Mouse (Mus musculus): ENCODE data around the gene Bcat1.
A peak's percentile ranks its signal among the peaks of the same experiment; 100 is the strongest.

Bcat1 gene

DNA sequence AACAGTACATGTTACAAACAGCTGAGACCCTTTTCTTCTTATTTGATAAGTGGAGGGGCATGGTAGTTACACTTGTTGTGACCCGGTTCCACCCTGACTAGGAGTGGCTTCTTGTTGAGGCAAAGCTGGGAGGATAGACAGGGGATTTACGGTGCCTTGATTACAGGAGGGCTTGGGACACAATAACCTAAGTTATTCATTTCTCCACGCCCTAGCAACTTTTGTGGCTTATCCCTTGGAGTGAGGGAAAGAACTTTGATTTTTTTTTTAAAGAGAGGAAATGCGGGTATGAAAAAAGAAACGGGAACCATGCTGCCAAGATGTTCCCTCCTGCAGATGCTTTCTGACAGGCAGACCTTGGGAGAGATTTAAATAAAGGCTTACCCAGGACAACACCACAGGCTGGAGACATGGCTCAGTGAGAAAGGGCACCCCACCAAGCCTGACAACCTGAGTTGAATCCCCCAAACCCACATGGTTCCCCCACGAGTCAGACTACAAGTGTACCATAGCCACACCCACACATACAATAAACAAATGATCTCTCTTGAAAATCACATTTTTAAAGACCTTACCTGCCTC is 20.6 kb downstream of the Bcat1 start:
- Histone ChIP-seq H3K36me3 (ENCODE audit: insufficient read depth, low read length) (peaks cover 88% of the 10 kb centered on the region), H3K4me1 (replicated peaks; ENCODE audit: low read depth, low read length) (peaks cover 67% of the 10 kb centered on the region)
- TF ChIP-seq POU5F1 (IDR thresholded peaks at IDR 0.05; ENCODE audit: borderline replicate concordance, low read length) (no peak), CTCF (conservative IDR thresholded peaks at IDR 0.05; ENCODE audit: low read length) (no peak), NANOG (IDR thresholded peaks at IDR 0.05; ENCODE audit: borderline replicate concordance, low read length) (no peak)

DNA sequence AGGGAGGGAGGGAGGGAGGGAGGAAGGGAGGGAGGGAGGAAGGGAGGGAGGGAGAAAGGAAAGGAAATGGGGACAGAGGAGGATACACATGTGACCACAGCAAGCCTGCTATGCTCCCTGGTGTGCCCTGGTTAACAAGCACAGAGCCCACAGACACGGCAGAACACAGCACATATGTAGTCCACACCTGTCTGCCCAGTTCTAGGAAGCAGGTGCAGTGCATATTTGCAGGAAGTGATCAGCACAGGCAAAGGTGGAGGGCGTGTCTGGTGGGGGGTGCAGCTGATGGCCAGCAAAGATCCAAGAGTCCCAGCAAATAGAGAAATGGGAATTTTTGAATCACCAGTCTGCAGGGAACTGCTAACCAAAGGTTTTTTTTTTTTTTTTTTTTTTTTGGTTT is 23.3 kb downstream of the Bcat1 start:
- peaks cover 61% of the 10 kb centered on the region for H3K36me3 ChIP-seq (ENCODE audit: insufficient read depth, low read length)
- no peaks in the 10 kb centered on the region for H3K27me3 ChIP-seq (ENCODE audit: insufficient read depth, low read length)
- no peak overlapping the region for H3K4me3 ChIP-seq (replicated peaks; ENCODE audit: low read length)
- no peak for TF ChIP-seq NANOG (IDR thresholded peaks at IDR 0.05; ENCODE audit: borderline replicate concordance, low read length)
- TF ChIP-seq POU5F1 (IDR thresholded peaks at IDR 0.05; ENCODE audit: borderline replicate concordance, low read length) = no peak
- no peak for TF ChIP-seq CTCF (conservative IDR thresholded peaks at IDR 0.05; ENCODE audit: low read length)
- H3K4me1 ChIP-seq (replicated peaks; ENCODE audit: low read depth, low read length) = peaks cover 87% of the 10 kb centered on the region
- H3K9me3 ChIP-seq (ENCODE audit: low read length) = no peaks in the 10 kb centered on the region

More for the DNA sequence above, 20.6 kb downstream of the Bcat1 start:
- no peaks in the 10 kb centered on the region for H3K27me3 ChIP-seq (ENCODE audit: insufficient read depth, low read length)
- no peak overlapping the region for H3K4me3 ChIP-seq (replicated peaks; ENCODE audit: low read length)
- H3K9me3 ChIP-seq (ENCODE audit: low read length) = peaks cover 12% of the 10 kb centered on the region

DNA sequence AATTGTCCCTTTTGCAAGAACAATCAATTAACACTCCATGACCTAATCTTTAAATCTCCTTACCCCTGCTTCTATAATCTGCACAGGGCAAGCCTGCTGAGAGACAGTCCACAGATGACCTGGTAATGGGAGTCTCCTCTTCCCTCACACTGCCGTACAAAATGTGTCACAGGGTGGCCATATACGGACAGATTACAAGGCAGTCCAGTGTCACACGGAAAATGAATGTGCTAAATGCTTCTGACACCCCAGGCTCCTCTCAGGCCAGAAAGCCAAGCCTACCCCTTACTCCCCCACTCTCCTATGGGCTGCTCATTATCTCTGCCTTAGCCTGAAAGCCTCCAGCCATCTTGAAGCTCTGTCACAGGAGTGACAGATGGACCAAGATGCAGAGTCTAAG is 25.1 kb downstream of the Bcat1 start:
- Histone ChIP-seq H3K27me3 (ENCODE audit: insufficient read depth, low read length) (no peaks in the 10 kb centered on the region), H3K4me3 (replicated peaks; ENCODE audit: low read length) (no peak overlapping the region), H3K36me3 (ENCODE audit: insufficient read depth, low read length) (peaks cover 58% of the 10 kb centered on the region), H3K9me3 (ENCODE audit: low read length) (no peaks in the 10 kb centered on the region), H3K4me1 (replicated peaks; ENCODE audit: low read depth, low read length) (peaks cover 90% of the 10 kb centered on the region)
- TF ChIP-seq POU5F1 (IDR thresholded peaks at IDR 0.05; ENCODE audit: borderline replicate concordance, low read length) = no peak
- TF ChIP-seq CTCF (conservative IDR thresholded peaks at IDR 0.05; ENCODE audit: low read length) = no peak
- TF ChIP-seq NANOG (IDR thresholded peaks at IDR 0.05; ENCODE audit: borderline replicate concordance, low read length) = no peak

DNA sequence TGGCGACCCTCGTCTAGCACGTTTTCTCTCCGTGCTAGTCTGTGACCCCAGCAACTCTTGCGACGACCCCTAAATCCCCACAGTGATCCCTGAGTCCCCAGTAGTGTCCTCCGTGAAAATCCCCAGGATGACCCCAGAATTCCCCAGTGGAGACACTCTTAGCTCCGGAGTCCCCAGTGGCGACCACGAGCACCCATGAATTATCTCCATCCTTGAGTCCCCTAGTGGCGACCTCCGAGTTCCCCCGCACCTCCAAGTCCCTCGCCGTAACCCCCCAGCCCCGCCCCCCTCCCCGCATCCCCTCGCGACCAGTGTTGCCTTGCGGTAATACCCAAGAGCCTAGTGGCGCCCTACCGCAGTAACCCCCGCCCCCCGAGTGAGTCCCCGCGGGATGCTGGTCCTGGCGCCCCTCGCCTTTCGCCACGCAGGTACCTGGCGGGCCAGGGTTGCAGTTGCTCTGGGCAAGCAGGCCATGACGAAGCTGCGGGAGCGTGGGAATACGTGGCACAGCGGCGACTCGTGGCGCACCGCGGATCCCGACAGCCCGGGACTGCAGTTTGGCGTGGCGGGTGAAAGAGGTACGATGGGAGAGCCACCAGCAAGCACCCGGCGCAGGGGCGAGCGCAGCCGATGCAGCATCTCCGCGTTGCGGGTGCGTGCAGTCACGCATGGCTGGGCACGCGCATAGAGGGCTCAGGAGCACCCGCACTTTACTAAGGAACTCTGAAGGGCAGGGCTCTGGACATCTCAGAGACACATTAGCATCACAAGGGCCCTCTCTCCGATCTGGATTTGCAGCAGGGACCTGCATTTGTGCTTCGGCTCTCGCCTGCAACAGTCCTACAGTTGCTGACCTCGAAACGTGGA is 27.6 kb downstream of the Bcat1 start:
- H3K9me3 ChIP-seq (ENCODE audit: low read length) = no peaks in the 10 kb centered on the region

DNA sequence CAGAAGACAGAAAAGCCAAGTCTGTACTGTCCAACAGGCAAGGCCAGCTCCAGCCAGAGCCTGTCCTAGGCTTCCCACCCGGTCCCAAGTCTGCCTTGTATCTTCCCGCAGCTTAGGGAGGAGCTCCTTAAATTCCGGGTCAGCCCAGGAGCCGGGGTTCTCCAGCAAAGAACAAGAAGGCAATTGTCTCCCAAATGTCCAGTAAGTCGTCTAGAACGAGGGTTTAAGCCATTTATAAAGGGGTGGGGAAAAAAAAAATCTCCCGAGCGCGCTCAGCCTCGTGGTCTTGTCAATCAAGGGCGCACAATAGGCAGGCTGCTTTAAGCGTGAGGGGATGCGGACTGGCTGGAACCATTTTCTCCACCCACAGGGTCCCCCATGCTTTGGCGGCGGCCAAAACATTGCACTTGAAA is 28.5 kb downstream of the Bcat1 start:
- Histone ChIP-seq H3K9me3 (ENCODE audit: low read length) (no peaks in the 10 kb centered on the region), H3K4me3 (replicated peaks; ENCODE audit: low read length) (peak overlapping the region; percentile 83), H3K4me1 (replicated peaks; ENCODE audit: low read depth, low read length) (peaks cover 75% of the 10 kb centered on the region), H3K36me3 (ENCODE audit: insufficient read depth, low read length) (peaks cover 59% of the 10 kb centered on the region), H3K27me3 (ENCODE audit: insufficient read depth, low read length) (no peaks in the 10 kb centered on the region)
- TF ChIP-seq NANOG (IDR thresholded peaks at IDR 0.05; ENCODE audit: borderline replicate concordance, low read length) = no peak

More for the DNA sequence above, 27.6 kb downstream of the Bcat1 start:
- H3K4me3 ChIP-seq (replicated peaks; ENCODE audit: low read length) = peak overlapping the region; percentile 83
- H3K4me1 ChIP-seq (replicated peaks; ENCODE audit: low read depth, low read length) = peaks cover 77% of the 10 kb centered on the region
- H3K27me3 ChIP-seq (ENCODE audit: insufficient read depth, low read length) = no peaks in the 10 kb centered on the region
- H3K36me3 ChIP-seq (ENCODE audit: insufficient read depth, low read length) = peaks cover 57% of the 10 kb centered on the region
- TF ChIP-seq CTCF (conservative IDR thresholded peaks at IDR 0.05; ENCODE audit: low read length) (no peak), NANOG (IDR thresholded peaks at IDR 0.05; ENCODE audit: borderline replicate concordance, low read length) (no peak), POU5F1 (IDR thresholded peaks at IDR 0.05; ENCODE audit: borderline replicate concordance, low read length) (no peak; the same call in 1 of the 2 replicates)

DNA sequence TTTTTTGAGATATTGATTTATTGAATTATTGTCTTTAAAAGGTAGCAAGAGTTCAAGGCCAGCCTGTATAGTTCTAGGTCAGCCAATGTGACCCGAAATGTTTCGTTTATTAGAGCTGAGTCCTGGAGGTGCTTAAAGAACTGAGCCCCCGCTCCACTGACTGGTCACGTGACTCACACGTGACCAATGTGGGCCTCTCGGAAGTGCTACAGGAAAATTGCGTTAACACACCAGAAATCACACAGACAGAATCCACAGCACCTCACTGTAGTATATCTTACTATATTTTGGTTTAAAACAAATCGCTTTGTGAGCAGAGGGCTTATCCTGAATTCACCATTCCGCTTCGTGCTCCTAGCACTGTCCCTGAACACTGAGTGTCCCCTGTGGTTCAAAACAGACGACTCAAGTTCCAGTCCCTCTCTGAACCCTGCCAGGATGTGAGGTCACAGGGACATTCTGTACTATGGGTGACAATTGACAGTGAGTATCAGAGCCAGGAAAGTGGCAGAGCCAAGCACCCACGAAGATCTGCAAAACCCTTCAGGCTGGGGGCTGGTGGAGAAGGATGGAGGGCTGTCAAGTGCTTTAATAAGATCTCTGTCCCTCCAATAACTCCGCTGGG is 29.6 kb downstream of the Bcat1 start:
- peaks cover 53% of the 10 kb centered on the region for H3K36me3 ChIP-seq (ENCODE audit: insufficient read depth, low read length)
- H3K9me3 ChIP-seq (ENCODE audit: low read length) = no peaks in the 10 kb centered on the region
- peaks cover 76% of the 10 kb centered on the region for H3K4me1 ChIP-seq (replicated peaks; ENCODE audit: low read depth, low read length)
- H3K4me3 ChIP-seq (replicated peaks; ENCODE audit: low read length) = 0 out of 2 replicates have a peak overlapping the region, but pooled peaks have one; percentile 17
- no peak for TF ChIP-seq POU5F1 (IDR thresholded peaks at IDR 0.05; ENCODE audit: borderline replicate concordance, low read length)
- no peak for TF ChIP-seq CTCF (conservative IDR thresholded peaks at IDR 0.05; ENCODE audit: low read length)
- no peak for TF ChIP-seq NANOG (IDR thresholded peaks at IDR 0.05; ENCODE audit: borderline replicate concordance, low read length)
- H3K27me3 ChIP-seq (ENCODE audit: insufficient read depth, low read length) = no peaks in the 10 kb centered on the region

DNA sequence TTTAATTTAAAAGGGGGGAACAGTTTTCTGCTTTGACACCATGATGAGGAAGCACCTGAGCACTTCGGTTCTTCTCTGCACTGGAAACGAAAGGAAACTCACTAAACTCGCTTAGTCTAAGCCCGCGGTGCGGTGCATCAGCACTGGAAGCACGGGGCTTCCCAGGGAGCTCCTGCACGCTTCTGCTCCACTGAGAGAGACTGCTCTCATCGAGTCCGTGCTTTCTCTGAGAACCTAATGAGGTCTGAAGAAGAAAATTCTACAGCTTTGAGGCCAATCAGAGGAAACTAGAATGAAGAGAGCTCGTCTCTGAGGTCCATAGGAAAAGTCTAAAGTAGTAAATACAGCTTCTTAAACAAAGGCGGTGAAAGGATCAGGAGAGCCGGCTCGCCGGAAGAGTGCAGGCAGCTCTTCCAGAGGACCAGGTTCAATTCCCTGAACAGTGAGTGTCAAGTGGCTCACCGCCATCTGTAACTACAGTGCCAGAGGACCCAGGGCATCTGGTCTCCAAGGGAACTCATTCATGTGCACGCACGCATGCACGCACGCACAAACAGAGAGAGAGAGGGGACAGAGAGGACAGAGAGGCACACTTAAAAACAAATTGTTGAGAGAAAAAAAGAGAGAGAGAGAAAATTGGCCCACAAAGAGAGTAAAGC is 30.9 kb downstream of the Bcat1 start:
- H3K4me3 ChIP-seq (replicated peaks; ENCODE audit: low read length) = peak overlapping the region; percentile 21; the same call in 1 of the 2 replicates
- TF ChIP-seq POU5F1 (IDR thresholded peaks at IDR 0.05; ENCODE audit: borderline replicate concordance, low read length) = no peak
- TF ChIP-seq NANOG (IDR thresholded peaks at IDR 0.05; ENCODE audit: borderline replicate concordance, low read length) = no peak
- no peak for TF ChIP-seq CTCF (conservative IDR thresholded peaks at IDR 0.05; ENCODE audit: low read length)
- H3K4me1 ChIP-seq (replicated peaks; ENCODE audit: low read depth, low read length) = peaks cover 76% of the 10 kb centered on the region
- H3K36me3 ChIP-seq (ENCODE audit: insufficient read depth, low read length) = peaks cover 57% of the 10 kb centered on the region
- H3K27me3 ChIP-seq (ENCODE audit: insufficient read depth, low read length) = no peaks in the 10 kb centered on the region
- H3K9me3 ChIP-seq (ENCODE audit: low read length) = no peaks in the 10 kb centered on the region

DNA sequence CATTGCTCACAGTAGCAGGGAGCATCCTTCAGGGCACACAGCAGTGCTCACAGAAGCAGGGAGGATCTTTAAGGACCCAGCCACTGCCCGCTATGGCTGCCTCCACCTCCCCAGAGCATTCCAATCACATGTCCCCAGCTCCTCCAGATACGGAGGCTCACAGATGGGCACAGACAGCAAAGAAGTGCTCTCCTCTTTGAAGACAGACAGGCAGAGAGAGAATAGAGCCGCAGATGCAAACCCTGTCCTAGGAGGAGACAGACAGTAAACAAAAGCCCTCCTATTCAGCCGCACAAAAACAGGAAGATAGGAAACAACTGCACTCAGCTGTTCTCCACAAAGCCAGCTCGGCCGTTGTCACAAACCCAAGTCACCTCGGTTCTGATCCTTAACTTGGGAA is 35.3 kb downstream of the Bcat1 start:
- Histone ChIP-seq H3K36me3 (ENCODE audit: insufficient read depth, low read length) (peaks cover 85% of the 10 kb centered on the region), H3K4me3 (replicated peaks; ENCODE audit: low read length) (0 out of 2 replicates have a peak overlapping the region, but pooled peaks have one; percentile 10), H3K9me3 (ENCODE audit: low read length) (no peaks in the 10 kb centered on the region), H3K27me3 (ENCODE audit: insufficient read depth, low read length) (no peaks in the 10 kb centered on the region), H3K4me1 (replicated peaks; ENCODE audit: low read depth, low read length) (peaks cover 57% of the 10 kb centered on the region)
- TF ChIP-seq POU5F1 (IDR thresholded peaks at IDR 0.05; ENCODE audit: borderline replicate concordance, low read length) (no peak), CTCF (conservative IDR thresholded peaks at IDR 0.05; ENCODE audit: low read length) (no peak)
